Mouse (Mus musculus) lung, embryonic 16.5 days (tissue): Measurements from ENCODE around the gene Bahcc1. TPM values are rescaled to one million over a fixed set of nuclear protein-coding genes. Genes with fewer than 3 reads are reported as not detected.

Experiments used
- ATAC-seq: fragments of 200-750 bp; cut with Nextera tagmentation; 2 replicates; pipeline ENCODE4 v1.8.0; 2017; ENCODE audit warnings: low read depth, mild to moderate bottlenecking, moderate library complexity
- H3K27ac ChIP-seq: fragments of 300-500 bp; sonication (generic); 2 replicates; pipeline ENCODE4 v1.5.1; 2014; ENCODE audit warnings: mild to moderate bottlenecking, control low read depth, low read length
- H3K27me3 ChIP-seq: fragments of 300-500 bp; sonication (generic); 2 replicates; pipeline ENCODE4 v1.6.1; 2014; ENCODE audit warnings: low read depth, low read length, mixed read lengths; ENCODE audit not compliant: control insufficient read depth, insufficient read depth
- H3K36me3 ChIP-seq: fragments of 300-500 bp; sonication (generic); 2 replicates; pipeline ENCODE4 v1.6.1; 2014; ENCODE audit warnings: low read length; ENCODE audit not compliant: control insufficient read depth, insufficient read depth
- H3K4me1 ChIP-seq: fragments of 300-500 bp; sonication (generic); replicated peaks from 2 replicates; pipeline ENCODE4 v1.6.1; 2014; ENCODE audit warnings: low read length, mixed read lengths; ENCODE audit not compliant: control insufficient read depth, insufficient read depth
- H3K4me2 ChIP-seq: fragments of 300-500 bp; sonication (generic); 2 replicates; pipeline ENCODE4 v1.6.1; 2014; ENCODE audit warnings: low read depth, low read length, control low read depth
- H3K4me3 ChIP-seq: fragments of 300-500 bp; sonication (generic); 2 replicates; pipeline ENCODE4 v1.5.1; 2014; ENCODE audit warnings: mild to moderate bottlenecking, low read length, control low read depth
- H3K9ac ChIP-seq: fragments of 300-500 bp; sonication (generic); 2 replicates; pipeline ENCODE4 v1.6.1; 2014; ENCODE audit warnings: low read length, control low read depth
- H3K9me3 ChIP-seq: fragments of 300-500 bp; sonication (generic); 2 replicates; pipeline ENCODE4 v1.6.1; 2016; ENCODE audit warnings: low read length; ENCODE audit not compliant: control insufficient read depth
- WGBS: fragments of 180-500 bp; shearing (Covaris S2); extraction: QIAGEN DNeasy Blood & Tissue Kit; methylation state at CpG from one replicate; pipeline ENCODE4 v1.1.7; 2014; 5-methylcytosine and 5-hydroxymethylcytosine counted together
- polyA plus RNA-seq: library from polyadenylated mRNA; unstranded; fragments of >200 nt; fragmentation: Nextera tagmentation; extraction: Ambion mirVana; gene quantifications from 2 replicates; pipeline ENCODE4 v1.2.1, GENCODE M21; 2015

The Bahcc1 gene
- polyA plus RNA-seq, 1 experiment from 2014 or later: 7.5 TPM

GRCm38 (mm10) chr11:120280281-120280773 lies 47.6 kb downstream of the Bahcc1 start:
- peak; percentile 29 for ATAC-seq
- H3K27ac ChIP-seq: peak overlapping the region; percentile 58
- peaks cover 28% of the 10 kb centered on the region for H3K36me3 ChIP-seq

GRCm38 (mm10) chr11:120280774-120281173 lies 48.0 kb downstream of the Bahcc1 start:
- H3K4me1 ChIP-seq: peaks cover 19% of the 10 kb centered on the region
- 87% methylated on average over 7 of the region's 7 CpGs for WGBS
- H3K27me3 ChIP-seq: no peaks in the 10 kb centered on the region
- H3K4me2 ChIP-seq: no peak overlapping the region
- peak overlapping the region; percentile 26; the same call in 1 of the 2 replicates for H3K27ac ChIP-seq
- peaks cover 30% of the 10 kb centered on the region for H3K36me3 ChIP-seq
- H3K9me3 ChIP-seq: no peaks in the 10 kb centered on the region
- H3K9ac ChIP-seq: no peak overlapping the region
- no peak overlapping the region for H3K4me3 ChIP-seq
- ATAC-seq: no peak

More at GRCm38 (mm10) chr11:120280281-120280773, 47.6 kb downstream of the Bahcc1 start:
- H3K9me3 ChIP-seq: no peaks in the 10 kb centered on the region
- peaks cover 19% of the 10 kb centered on the region for H3K4me1 ChIP-seq
- H3K4me2 ChIP-seq: no peak overlapping the region
- WGBS: 82% methylated on average over 25 of the region's 25 CpGs
- no peaks in the 10 kb centered on the region for H3K27me3 ChIP-seq
- no peak overlapping the region for H3K9ac ChIP-seq
- no peak overlapping the region for H3K4me3 ChIP-seq

GRCm38 (mm10) chr11:120281197-120281596 lies 48.5 kb downstream of the Bahcc1 start:
- Histone ChIP-seq H3K9ac (no peak overlapping the region), H3K36me3 (peaks cover 28% of the 10 kb centered on the region), H3K4me3 (no peak overlapping the region), H3K4me1 (peaks cover 19% of the 10 kb centered on the region), H3K27ac (peak overlapping the region; percentile 26; the same call in 1 of the 2 replicates), H3K4me2 (no peak overlapping the region), H3K27me3 (no peaks in the 10 kb centered on the region), H3K9me3 (no peaks in the 10 kb centered on the region)
- 53% methylated on average over 3 of the region's 3 CpGs for WGBS
- peak; percentile 18 for ATAC-seq

GRCm38 (mm10) chr11:120283542-120283941 lies 50.8 kb downstream of the Bahcc1 start:
- Histone ChIP-seq H3K4me2 (no peak overlapping the region), H3K27ac (peak overlapping the region; percentile 68), H3K4me3 (no peak overlapping the region), H3K36me3 (peaks cover 40% of the 10 kb centered on the region), H3K9me3 (no peaks in the 10 kb centered on the region), H3K9ac (no peak overlapping the region), H3K4me1 (peaks cover 19% of the 10 kb centered on the region), H3K27me3 (no peaks in the 10 kb centered on the region)
- ATAC-seq: peak; percentile 46
- WGBS: 70% methylated on average over 5 of the region's 5 CpGs

GRCm38 (mm10) chr11:120289644-120290043 lies 56.9 kb downstream of the Bahcc1 start:
- H3K4me2 ChIP-seq: no peak overlapping the region
- ATAC-seq: no peak
- no peak overlapping the region for H3K4me3 ChIP-seq
- H3K27me3 ChIP-seq: no peaks in the 10 kb centered on the region
- WGBS: 95% methylated on average over 17 of the region's 17 CpGs
- H3K9me3 ChIP-seq: no peaks in the 10 kb centered on the region
- peaks cover 13% of the 10 kb centered on the region for H3K4me1 ChIP-seq
- H3K27ac ChIP-seq: no peak overlapping the region
- no peak overlapping the region for H3K9ac ChIP-seq
- peaks cover 41% of the 10 kb centered on the region for H3K36me3 ChIP-seq

- H3K27ac ChIP-seq: no peak overlapping the region
- peaks cover 13% of the 10 kb centered on the region for H3K4me1 ChIP-seq
- 91% methylated on average over 14 of the region's 14 CpGs for WGBS
- no peaks in the 10 kb centered on the region for H3K27me3 ChIP-seq
- no peak overlapping the region for H3K4me2 ChIP-seq
- no peaks in the 10 kb centered on the region for H3K9me3 ChIP-seq
- peaks cover 35% of the 10 kb centered on the region for H3K36me3 ChIP-seq
- no peak for ATAC-seq
- H3K4me3 ChIP-seq: no peak overlapping the region
- H3K9ac ChIP-seq: no peak overlapping the region
These were observed 57.5 kb downstream of the Bahcc1 start for GRCm38 (mm10) chr11:120290266-120290665.

- peaks cover 13% of the 10 kb centered on the region for H3K4me1 ChIP-seq
- no peak overlapping the region for H3K9ac ChIP-seq
- no peak overlapping the region; the same call in 1 of the 2 replicates for H3K27ac ChIP-seq
- WGBS: 64% methylated on average over 1 of the region's 1 CpGs
- peak; percentile 39; the same call in 1 of the 2 replicates for ATAC-seq
- H3K27me3 ChIP-seq: no peaks in the 10 kb centered on the region; the same call in 1 of the 2 replicates
- H3K4me3 ChIP-seq: no peak overlapping the region
- H3K36me3 ChIP-seq: peaks cover 10% of the 10 kb centered on the region
- no peak overlapping the region for H3K4me2 ChIP-seq
- no peaks in the 10 kb centered on the region for H3K9me3 ChIP-seq
These were observed 61.0 kb downstream of the Bahcc1 start for GRCm38 (mm10) chr11:120293714-120294113.

- Histone ChIP-seq H3K9me3 (no peaks in the 10 kb centered on the region; the same call in 1 of the 2 replicates), H3K4me2 (no peak overlapping the region), H3K27ac (no peak overlapping the region), H3K27me3 (no peaks in the 10 kb centered on the region; the same call in none of the 2 replicates), H3K9ac (no peak overlapping the region), H3K36me3 (no peaks in the 10 kb centered on the region), H3K4me3 (no peak overlapping the region), H3K4me1 (peaks cover 13% of the 10 kb centered on the region)
- ATAC-seq: no peak
- WGBS: 30% methylated on average over 13 of the region's 13 CpGs
These were observed 63.8 kb downstream of the Bahcc1 start for GRCm38 (mm10) chr11:120296305-120297144.

GRCm38 (mm10) chr11:120297767-120298166 lies 65.0 kb downstream of the Bahcc1 start:
- Histone ChIP-seq H3K27me3 (no peaks in the 10 kb centered on the region; the same call in none of the 2 replicates), H3K9me3 (no peaks in the 10 kb centered on the region; the same call in 1 of the 2 replicates), H3K4me1 (peaks cover 11% of the 10 kb centered on the region), H3K4me3 (no peak overlapping the region), H3K9ac (no peak overlapping the region), H3K4me2 (no peak overlapping the region), H3K27ac (no peak overlapping the region), H3K36me3 (no peaks in the 10 kb centered on the region)
- 76% methylated on average over 7 of the region's 7 CpGs for WGBS
- ATAC-seq: no peak
